Mouse (Mus musculus) CH12.LX (cell line): ENCODE measurements around the gene Dlg2. TPM values are rescaled to one million over a fixed set of nuclear protein-coding genes. Genes with fewer than 3 reads are reported as not detected.

Experiments used
- DNase-seq: peaks from one replicate; pipeline ENCODE4 v3.0.0-alpha.2; 2013; ENCODE audit errors: extremely low read depth
- H3K27ac ChIP-seq: 2 replicates; pipeline ENCODE4 v1.5.1; 2012; ENCODE audit warnings: low read depth, mild to moderate bottlenecking, control low read depth, moderate library complexity; ENCODE audit not compliant: insufficient read depth
- H3K27me3 ChIP-seq: replicated peaks from 2 replicates; pipeline ENCODE3; 2012; ENCODE audit warnings: inconsistent platforms
- H3K36me3 ChIP-seq, 2 experiments: replicated peaks in 1 of 2; 2 replicates each; pipeline versions ENCODE3 to v1.6.1; 2012; ENCODE audit warnings: inconsistent platforms in 1 of 2, low read length in 1 of 2, mild to moderate bottlenecking in 1 of 2, mixed read lengths in 1 of 2, moderate library complexity in 1 of 2; ENCODE audit not compliant: control insufficient read depth in 1 of 2, insufficient read depth in 1 of 2
- H3K4me1 ChIP-seq, 2 experiments: 2 replicates each; pipeline ENCODE4 v1.6.1; 2012; ENCODE audit warnings: inconsistent platforms in 1 of 2, moderate library complexity in 1 of 2; ENCODE audit not compliant: insufficient read depth in 2 of 2, control insufficient read depth in 1 of 2
- H3K4me2 ChIP-seq: 2 replicates; pipeline ENCODE4 v1.6.1; 2012; ENCODE audit warnings: low read depth, mild to moderate bottlenecking, control low read depth; ENCODE audit not compliant: poor library complexity, insufficient read depth, severe bottlenecking
- H3K4me3 ChIP-seq, 3 experiments: fragments of 150-350 bp in 1 of 3; sonication (generic) in 1 of 3; replicated peaks in 1 of 3; 2 replicates each; pipeline versions ENCODE3 to v1.5.1; 2011 to 2012; ENCODE audit warnings: low read depth in 2 of 3, low read length in 2 of 3, mild to moderate bottlenecking in 2 of 3, moderate library complexity in 2 of 3, control low read depth in 1 of 3, improper control_type of control experiment in 1 of 3, inconsistent platforms in 1 of 3, mixed read lengths in 1 of 3; ENCODE audit not compliant: poor library complexity in 1 of 3
- H3K79me2 ChIP-seq: replicated peaks from 2 replicates; pipeline ENCODE4 v1.6.1; 2012; ENCODE audit warnings: mild to moderate bottlenecking, moderate library complexity; ENCODE audit not compliant: control insufficient read depth, poor library complexity, insufficient read depth, severe bottlenecking; ENCODE audit errors: extremely low read depth
- H3K9ac ChIP-seq: 2 replicates; pipeline ENCODE4 v1.6.1; 2012; ENCODE audit warnings: low read depth, mild to moderate bottlenecking, control low read depth, moderate library complexity; ENCODE audit not compliant: insufficient read depth
- H3K9me3 ChIP-seq: replicated peaks from 2 replicates; pipeline ENCODE3; 2012; ENCODE audit warnings: low read length, inconsistent platforms, mixed read lengths
- CHD2 ChIP-seq: IDR thresholded peaks from 2 replicates; pipeline ENCODE4 v1.6.1; 2011; ENCODE audit warnings: low read length, improper control_type of control experiment
- ELF1 ChIP-seq: IDR thresholded peaks from 2 replicates; pipeline ENCODE4 v1.6.1; 2014; ENCODE audit warnings: low read depth, mild to moderate bottlenecking, inconsistent platforms, low read length, improper control_type of control experiment
- HCFC1 ChIP-seq: IDR thresholded peaks from 2 replicates; pipeline ENCODE4 v1.6.1; 2012; ENCODE audit warnings: low read depth, mild to moderate bottlenecking, inconsistent platforms, low read length, improper control_type of control experiment
- JUN ChIP-seq: IDR thresholded peaks from 2 replicates; pipeline ENCODE4 v1.6.1; 2011; ENCODE audit warnings: low read depth, mild to moderate bottlenecking, low read length, improper control_type of control experiment, moderate library complexity; ENCODE audit not compliant: insufficient read depth
- JUND ChIP-seq: conservative IDR thresholded peaks from 2 replicates; pipeline ENCODE4 v1.6.1; 2011; ENCODE audit warnings: low read depth, low read length, improper control_type of control experiment
- KAT2A ChIP-seq: IDR thresholded peaks from 2 replicates; pipeline ENCODE4 v1.6.1; 2012; ENCODE audit warnings: low read length, improper control_type of control experiment, inconsistent platforms; ENCODE audit not compliant: insufficient replicate concordance
- MAFK ChIP-seq: IDR thresholded peaks from 2 replicates; pipeline ENCODE4 v1.6.1; 2011; ENCODE audit warnings: low read length, improper control_type of control experiment; ENCODE audit not compliant: insufficient replicate concordance
- MAZ ChIP-seq: IDR thresholded peaks from 2 replicates; pipeline ENCODE4 v1.6.1; 2012; ENCODE audit warnings: low read depth, mild to moderate bottlenecking, inconsistent platforms, low read length, improper control_type of control experiment, moderate library complexity
- MXI1 ChIP-seq: IDR thresholded peaks from 2 replicates; pipeline ENCODE4 v1.6.1; 2011; ENCODE audit warnings: mild to moderate bottlenecking, low read depth, low read length, improper control_type of control experiment
- MYC ChIP-seq: IDR thresholded peaks from 2 replicates; pipeline ENCODE4 v1.6.1; 2011; ENCODE audit warnings: low read depth, mild to moderate bottlenecking, improper control_type of control experiment, low read length
- NRF1 ChIP-seq: IDR thresholded peaks from 2 replicates; pipeline ENCODE4 v1.6.1; 2014; ENCODE audit warnings: low read depth, mild to moderate bottlenecking, inconsistent platforms, low read length, improper control_type of control experiment, moderate library complexity
- RAD21 ChIP-seq: IDR thresholded peaks from 2 replicates; pipeline ENCODE4 v1.6.1; 2011; ENCODE audit warnings: low read depth, mild to moderate bottlenecking, low read length, improper control_type of control experiment, moderate library complexity
- RCOR1 ChIP-seq: conservative IDR thresholded peaks from 2 replicates; pipeline ENCODE4 v1.6.1; 2012; ENCODE audit warnings: low read depth, mild to moderate bottlenecking, inconsistent platforms, low read length, improper control_type of control experiment
- SIN3A ChIP-seq: IDR thresholded peaks from 2 replicates; pipeline ENCODE4 v1.6.1; 2012; ENCODE audit warnings: low read length, improper control_type of control experiment, inconsistent platforms
- SMC3 ChIP-seq: IDR thresholded peaks from 2 replicates; pipeline ENCODE4 v1.6.1; 2011; ENCODE audit warnings: low read depth, low read length, improper control_type of control experiment
- TCF12 ChIP-seq: IDR thresholded peaks from 2 replicates; pipeline ENCODE4 v1.6.1; 2014; ENCODE audit warnings: low read depth, mild to moderate bottlenecking, inconsistent platforms, low read length, improper control_type of control experiment
- USF1 ChIP-seq: IDR thresholded peaks from 2 replicates; pipeline ENCODE4 v1.6.1; 2014; ENCODE audit warnings: low read depth, mild to moderate bottlenecking, inconsistent platforms, low read length, improper control_type of control experiment
- ZC3H11A ChIP-seq: IDR thresholded peaks from 2 replicates; pipeline ENCODE4 v1.6.1; 2012; ENCODE audit warnings: low read depth, mild to moderate bottlenecking, inconsistent platforms, low read length, improper control_type of control experiment
- ZMIZ1 ChIP-seq: IDR thresholded peaks from 2 replicates; pipeline ENCODE4 v1.6.1; 2012; ENCODE audit warnings: low read depth, mild to moderate bottlenecking, inconsistent platforms, low read length, improper control_type of control experiment
- ZNF384 ChIP-seq: IDR thresholded peaks from 2 replicates; pipeline ENCODE4 v1.6.1; 2012; ENCODE audit warnings: low read depth, low read length, improper control_type of control experiment, inconsistent platforms
- dilution Hi-C: fragments of 300-500 bp; cut with MboI; formaldehyde crosslinking; loops from 2 replicates; pipeline ENCODE4 v1.14.3; 2020; ENCODE audit warnings: low sequenced_read_pairs; ENCODE audit not compliant: extremely low pct_unique_long_range_greater_than_20kb, extremely low pct_ligation_motif_present
- in situ Hi-C: fragments of 300-500 bp; cut with MboI; formaldehyde crosslinking; loops from 3 replicates; pipeline ENCODE4 v1.14.3; 2019; ENCODE audit warnings: low sequenced_read_pairs, low pct_ligation_motif_present, low pct_unique_long_range_greater_than_20kb, mixed read lengths
- polyA plus RNA-seq: library from polyadenylated mRNA; unstranded; fragments of >175 nt; gene quantifications from 2 replicates; pipeline ENCODE4 v1.2.1, GENCODE M21; 2012; ENCODE audit warnings: low read depth; ENCODE audit not compliant: insufficient read length
- total RNA-seq, 2 experiments: library from RNA; depleted of rRNA; stranded (reverse); fragments of 300-350 nt in 1 of 2; fragments of >200 nt in 1 of 2; gene quantifications; 2 replicates each; pipeline ENCODE4 v1.2.3; 2012 to 2014

Gene Dlg2
- total and polyA plus RNA-seq, 3 experiments, result 0.36 TPM; not detected in 2

GRCm38 (mm10) chr7:92400551-92400950 is 1924.1 kb downstream of the Dlg2 start:
- Histone ChIP-seq H3K4me2 (no peak overlapping the region), H3K36me3 (no peaks in the 10 kb centered on the region), H3K9ac (no peak overlapping the region), H3K27ac (no peak overlapping the region), H3K27me3 (no peaks in the 10 kb centered on the region), H3K4me1 (peaks cover 0 to 5% of the 10 kb centered on the region in 2 experiments; a peak in 1 of 4 replicates), H3K4me3 (no peak overlapping the region), H3K9me3 (no peaks in the 10 kb centered on the region), H3K79me2 (no peaks in the 10 kb centered on the region)
- dilution Hi-C loops, result no loop called here
- DNase-seq, result no peak
- in situ Hi-C loops, result no loop called here
- TF ChIP-seq TCF12 (no peak), SIN3A (no peak), ZNF384 (no peak), CHD2 (no peak), RCOR1 (no peak), RAD21 (no peak), MAFK (no peak), MYC (no peak)

DNA sequence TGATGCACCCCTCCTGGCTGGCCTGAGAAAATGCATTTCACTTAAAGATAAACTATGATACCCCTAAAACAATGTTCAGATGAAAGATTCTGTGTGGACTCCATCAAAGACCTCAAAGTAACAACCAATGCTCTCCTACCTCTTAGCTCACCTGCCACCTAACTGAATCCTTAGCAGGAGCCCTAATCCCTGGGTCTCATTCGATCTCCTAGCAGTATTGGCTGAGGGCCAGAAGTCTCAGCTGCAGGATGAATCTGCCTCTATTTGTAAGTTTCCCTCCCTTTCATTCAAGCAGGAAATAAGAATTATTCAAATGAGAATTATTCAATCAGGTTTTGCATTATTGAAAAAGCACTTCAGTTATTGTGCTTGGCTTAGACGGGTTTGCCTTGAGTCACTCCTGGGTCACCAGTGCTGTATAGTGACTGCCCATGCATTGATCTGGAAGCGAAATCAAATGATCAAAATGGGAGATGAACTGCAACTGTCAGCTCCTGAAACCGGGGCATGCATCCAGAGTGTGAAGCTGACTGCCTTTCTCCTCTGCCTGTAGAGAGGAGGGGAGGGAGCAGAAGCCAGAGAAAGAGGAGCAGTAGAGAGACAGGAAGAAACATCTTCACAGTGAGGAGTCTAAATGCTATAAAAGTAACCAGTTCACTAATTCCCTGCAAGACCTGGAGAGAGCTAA is 1924.7 kb downstream of the Dlg2 start:
- Histone ChIP-seq H3K27me3 (no peaks in the 10 kb centered on the region), H3K4me3 (no peak overlapping the region), H3K79me2 (no peaks in the 10 kb centered on the region), H3K4me2 (no peak overlapping the region), H3K36me3 (no peaks in the 10 kb centered on the region), H3K9ac (no peak overlapping the region), H3K9me3 (no peaks in the 10 kb centered on the region), H3K4me1 (peaks cover 0 to 5% of the 10 kb centered on the region in 2 experiments; a peak in 1 of 4 replicates), H3K27ac (no peak overlapping the region)
- in situ Hi-C loops, result no loop called here
- dilution Hi-C loops, result no loop called here
- no peak for DNase-seq
- TF ChIP-seq SIN3A (no peak), JUN (no peak), RAD21 (no peak), SMC3 (no peak), NRF1 (no peak), JUND (no peak), MXI1 (no peak), USF1 (no peak), CHD2 (no peak), HCFC1 (no peak), ELF1 (no peak), MYC (no peak), ZMIZ1 (no peak), KAT2A (no peak), ZC3H11A (no peak), MAFK (no peak), MAZ (no peak)
